Mouse (Mus musculus): ENCODE results near the gene Lactb. TPM values are rescaled to one million over a fixed set of nuclear protein-coding genes. Genes with fewer than 3 reads are reported as not detected.
A peak's percentile ranks its signal among the peaks of the same experiment; 100 is the strongest.

Lactb gene
- polyA plus RNA-seq, 1 experiment from 2014 or later: 7.9 TPM

DNA sequence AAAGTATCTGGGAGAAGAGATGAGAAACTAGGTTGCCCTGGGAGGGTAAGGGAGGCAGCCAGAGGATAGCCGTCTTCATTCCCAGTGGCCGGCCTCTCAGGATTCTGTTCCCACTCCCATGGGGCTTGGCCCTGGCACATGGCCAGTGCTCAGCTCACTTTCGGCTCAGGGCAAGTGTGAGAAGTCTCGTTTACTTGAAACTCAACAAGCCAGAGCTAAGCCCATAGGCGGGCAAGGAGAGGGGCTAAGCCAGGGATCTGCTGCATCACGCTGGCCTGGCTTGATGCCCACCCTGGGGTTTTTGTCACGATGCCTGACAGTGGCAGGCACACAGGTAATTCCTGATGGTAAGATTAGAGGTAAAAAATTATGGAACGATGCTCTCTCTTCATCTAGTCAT, 37.8 kb downstream of the Lactb start:
- WGBS: 36% methylated on average over 8 of the region's 8 CpGs
- Histone ChIP-seq H3K36me3 (no peaks in the 10 kb centered on the region), H3K27me3 (no peaks in the 10 kb centered on the region), H3K4me3 (no peak overlapping the region), H3K4me2 (no peak overlapping the region), H3K27ac (no peak overlapping the region), H3K9ac (no peak overlapping the region), H3K9me3 (no peaks in the 10 kb centered on the region), H3K4me1 (0 out of 2 replicates have a peak, but pooled peaks cover 5% of the 10 kb centered on the region)
- no peak for ATAC-seq (ENCODE audit: insufficient number of reproducible peaks, low FRiP score, low TSS enrichment, low read depth)

GRCm38 (mm10) chr9:66933869-66934808, 41.1 kb downstream of the Lactb start:
- WGBS: 73% methylated on average over 19 of the region's 19 CpGs
- no peak overlapping the region for H3K4me2 ChIP-seq
- no peak overlapping the region for H3K27ac ChIP-seq
- no peak overlapping the region for H3K9ac ChIP-seq
- H3K4me3 ChIP-seq: no peak overlapping the region
- ATAC-seq (ENCODE audit: insufficient number of reproducible peaks, low FRiP score, low TSS enrichment, low read depth): no peak
- H3K4me1 ChIP-seq: no peaks in the 10 kb centered on the region
- no peaks in the 10 kb centered on the region for H3K36me3 ChIP-seq
- H3K9me3 ChIP-seq: no peaks in the 10 kb centered on the region
- H3K27me3 ChIP-seq: no peaks in the 10 kb centered on the region

- no peaks in the 10 kb centered on the region for H3K36me3 ChIP-seq
- H3K27ac ChIP-seq: no peak overlapping the region
- H3K4me3 ChIP-seq: no peak overlapping the region
- 54% methylated on average over 7 of the region's 7 CpGs for WGBS
- no peak overlapping the region for H3K4me2 ChIP-seq
- no peak for ATAC-seq (ENCODE audit: insufficient number of reproducible peaks, low FRiP score, low TSS enrichment, low read depth)
- H3K27me3 ChIP-seq: no peaks in the 10 kb centered on the region
- H3K9me3 ChIP-seq: no peaks in the 10 kb centered on the region
- no peaks in the 10 kb centered on the region for H3K4me1 ChIP-seq
- no peak overlapping the region for H3K9ac ChIP-seq
Observed at GRCm38 (mm10) chr9:66930351-66930750, 44.9 kb downstream of the Lactb start.

DNA sequence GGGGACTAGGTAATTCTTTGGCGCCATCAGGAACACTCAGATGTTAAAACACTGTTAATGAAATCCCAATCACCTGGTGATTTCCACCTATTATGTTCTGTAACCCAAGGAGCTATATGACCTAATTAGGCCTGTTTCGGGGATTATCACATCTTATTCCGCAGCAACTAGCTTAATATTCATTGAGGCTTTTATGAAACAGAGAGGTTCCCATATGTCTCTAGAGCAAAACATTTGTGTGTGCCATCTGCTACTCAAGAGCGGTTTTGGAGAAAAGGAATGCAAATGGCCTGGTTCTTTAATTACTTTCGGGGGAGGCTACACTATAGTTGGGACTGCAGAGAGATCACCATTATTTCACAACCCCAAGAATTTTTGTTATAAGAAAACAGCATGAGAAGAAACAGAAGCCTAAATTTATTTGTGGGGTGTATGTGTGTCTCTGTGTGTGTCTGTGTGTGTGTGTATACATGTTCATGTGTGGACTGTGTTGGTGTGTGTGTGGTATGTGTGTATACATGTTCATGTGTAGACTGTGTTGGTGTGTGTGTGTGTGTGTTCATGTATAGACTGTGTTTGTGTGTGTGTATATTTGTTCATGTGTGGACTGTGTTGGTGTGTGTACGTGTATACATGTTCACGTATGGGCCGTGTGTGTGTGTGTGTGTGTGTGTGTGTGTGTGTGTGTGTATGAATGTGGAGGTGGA, 47.4 kb downstream of the Lactb start:
- Histone ChIP-seq H3K27ac (no peak overlapping the region), H3K9me3 (no peaks in the 10 kb centered on the region), H3K9ac (no peak overlapping the region), H3K4me1 (no peaks in the 10 kb centered on the region), H3K4me2 (no peak overlapping the region), H3K4me3 (no peak overlapping the region), H3K36me3 (no peaks in the 10 kb centered on the region), H3K27me3 (no peaks in the 10 kb centered on the region)
- WGBS: 73% methylated on average over 8 of the region's 8 CpGs
- no peak; the same call in 1 of the 2 replicates for ATAC-seq (ENCODE audit: insufficient number of reproducible peaks, low FRiP score, low TSS enrichment, low read depth)

DNA sequence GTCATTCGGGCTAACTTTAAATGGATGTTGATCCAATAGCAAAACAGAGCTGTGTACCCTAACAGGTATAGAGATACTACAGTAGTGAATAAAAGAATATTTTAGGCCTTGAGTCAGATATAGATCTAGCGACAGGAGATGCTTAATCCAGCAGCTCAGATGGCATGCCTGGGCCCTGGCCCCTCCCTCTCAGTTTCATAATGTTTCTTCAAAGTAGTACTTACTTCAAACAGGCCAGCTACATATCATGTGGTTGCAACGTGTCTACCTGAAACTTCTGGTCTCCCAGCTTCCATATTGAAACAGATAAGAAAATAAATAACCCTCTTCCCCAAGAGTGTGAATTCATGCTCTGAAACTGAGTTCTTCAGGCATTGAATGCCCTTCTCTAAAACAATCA, 49.4 kb downstream of the Lactb start:
- no peaks in the 10 kb centered on the region for H3K36me3 ChIP-seq
- ATAC-seq (ENCODE audit: insufficient number of reproducible peaks, low FRiP score, low TSS enrichment, low read depth): no peak
- H3K4me2 ChIP-seq: no peak overlapping the region
- H3K4me3 ChIP-seq: no peak overlapping the region
- no peaks in the 10 kb centered on the region for H3K9me3 ChIP-seq
- no peaks in the 10 kb centered on the region for H3K4me1 ChIP-seq
- 69% methylated on average over 3 of the region's 3 CpGs for WGBS
- H3K9ac ChIP-seq: no peak overlapping the region
- H3K27me3 ChIP-seq: no peaks in the 10 kb centered on the region
- no peak overlapping the region for H3K27ac ChIP-seq

DNA sequence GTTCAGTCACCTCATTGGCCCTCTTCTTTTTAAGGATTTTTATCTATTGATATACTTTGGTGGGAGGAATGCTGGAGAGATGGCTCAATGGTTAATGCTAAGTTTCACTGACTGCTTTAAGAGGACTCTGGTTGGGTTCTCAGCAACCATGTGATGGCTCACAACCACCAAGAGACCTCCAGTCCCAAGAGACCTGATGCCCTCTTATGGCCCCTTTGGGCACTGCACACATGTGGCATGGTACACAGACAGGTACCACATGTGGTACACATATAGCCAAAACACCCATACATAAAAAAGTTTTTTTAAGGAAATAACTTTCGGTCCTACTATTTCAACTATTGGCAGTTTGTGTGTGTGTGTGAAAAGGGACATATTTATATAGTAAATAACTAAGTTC, 53.2 kb downstream of the Lactb start:
- ATAC-seq (ENCODE audit: insufficient number of reproducible peaks, low FRiP score, low TSS enrichment, low read depth): no peak
- 97% methylated on average over 1 of the region's 1 CpGs for WGBS
- H3K4me2 ChIP-seq: no peak overlapping the region

DNA sequence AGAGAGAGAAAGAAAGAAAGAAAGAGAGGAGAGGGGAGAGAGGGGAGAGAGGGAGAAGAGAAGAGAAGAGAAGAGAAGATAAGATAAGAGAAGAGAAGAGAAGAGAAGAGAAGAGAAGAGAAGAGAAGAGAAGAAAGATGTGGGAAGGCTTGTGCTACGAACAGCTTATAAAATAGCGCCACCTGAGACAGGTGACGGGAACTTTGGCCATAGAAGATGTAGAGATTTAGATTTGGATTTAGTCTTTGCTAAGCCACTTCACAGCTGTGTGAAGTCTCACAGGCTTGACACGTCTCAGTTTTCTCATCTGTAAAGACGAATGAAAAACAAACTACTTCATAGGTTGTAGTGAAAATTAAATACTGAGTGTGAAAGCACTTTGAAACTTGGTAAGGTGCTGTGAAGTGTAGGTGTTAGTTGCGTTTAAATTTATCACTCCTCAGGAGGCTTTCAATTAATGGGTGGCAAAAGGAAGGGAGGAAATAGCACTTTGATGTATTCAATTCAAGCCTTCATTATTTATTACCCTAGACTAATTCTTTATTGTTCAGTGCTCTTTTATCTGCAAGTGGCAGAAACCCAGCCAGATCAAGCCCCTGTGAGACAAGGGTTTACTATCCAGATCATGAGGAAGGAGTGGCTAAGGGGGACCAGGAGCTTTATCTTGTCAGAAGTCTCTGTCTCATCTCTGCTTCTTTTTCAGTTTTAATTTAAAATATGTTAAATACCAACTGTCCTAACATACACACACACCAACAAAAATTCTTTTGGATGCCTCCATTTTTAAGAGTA, 54.6 kb downstream of the Lactb start:
- Histone ChIP-seq H3K27ac (no peak overlapping the region), H3K4me3 (peak overlapping the region; percentile 77), H3K4me1 (peaks cover 10% of the 10 kb centered on the region; the same call in 1 of the 2 replicates), H3K9me3 (no peaks in the 10 kb centered on the region), H3K9ac (no peak overlapping the region), H3K36me3 (no peaks in the 10 kb centered on the region), H3K4me2 (peak overlapping the region; percentile 66), H3K27me3 (no peaks in the 10 kb centered on the region)
- no peak for ATAC-seq (ENCODE audit: insufficient number of reproducible peaks, low FRiP score, low TSS enrichment, low read depth)
- 3% methylated on average over 6 of the region's 6 CpGs for WGBS

More for the DNA sequence above, 53.2 kb downstream of the Lactb start:
- H3K9me3 ChIP-seq: no peaks in the 10 kb centered on the region
- no peak overlapping the region for H3K27ac ChIP-seq
- no peaks in the 10 kb centered on the region for H3K27me3 ChIP-seq
- H3K4me1 ChIP-seq: peaks cover 8% of the 10 kb centered on the region; the same call in 1 of the 2 replicates
- H3K9ac ChIP-seq: no peak overlapping the region
- no peak overlapping the region for H3K4me3 ChIP-seq
- H3K36me3 ChIP-seq: no peaks in the 10 kb centered on the region

DNA sequence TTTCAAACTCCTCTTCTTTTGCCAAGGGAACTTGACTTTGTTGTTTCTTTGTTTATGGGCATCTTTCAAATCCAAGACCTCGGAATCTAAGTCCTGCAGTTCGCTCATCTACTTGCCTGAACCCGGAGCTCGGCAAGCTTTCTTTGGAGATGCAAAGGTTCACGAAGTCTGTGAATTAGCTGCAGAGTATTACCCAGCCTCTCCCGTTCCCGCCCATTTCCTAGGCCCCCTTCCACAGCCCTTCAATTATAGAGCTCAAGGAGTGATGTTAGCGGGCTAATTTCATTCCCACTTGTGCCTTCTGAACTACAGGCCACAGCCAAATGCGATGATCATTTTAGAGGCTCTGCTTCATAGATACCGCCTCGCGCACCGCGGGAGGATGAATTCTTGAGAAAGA, 55.3 kb downstream of the Lactb start:
- Histone ChIP-seq H3K4me3 (peak overlapping the region; percentile 77), H3K4me2 (peak overlapping the region; percentile 66), H3K27ac (peak overlapping the region; percentile 87), H3K4me1 (peaks cover 10% of the 10 kb centered on the region; the same call in 1 of the 2 replicates), H3K9ac (0 out of 2 replicates have a peak overlapping the region, but pooled peaks have one; percentile 26), H3K9me3 (no peaks in the 10 kb centered on the region), H3K36me3 (no peaks in the 10 kb centered on the region), H3K27me3 (no peaks in the 10 kb centered on the region)
- 0% methylated on average over 14 of the region's 14 CpGs for WGBS
- ATAC-seq (ENCODE audit: insufficient number of reproducible peaks, low FRiP score, low TSS enrichment, low read depth): peak; percentile 55; the same call in 1 of the 2 replicates

DNA sequence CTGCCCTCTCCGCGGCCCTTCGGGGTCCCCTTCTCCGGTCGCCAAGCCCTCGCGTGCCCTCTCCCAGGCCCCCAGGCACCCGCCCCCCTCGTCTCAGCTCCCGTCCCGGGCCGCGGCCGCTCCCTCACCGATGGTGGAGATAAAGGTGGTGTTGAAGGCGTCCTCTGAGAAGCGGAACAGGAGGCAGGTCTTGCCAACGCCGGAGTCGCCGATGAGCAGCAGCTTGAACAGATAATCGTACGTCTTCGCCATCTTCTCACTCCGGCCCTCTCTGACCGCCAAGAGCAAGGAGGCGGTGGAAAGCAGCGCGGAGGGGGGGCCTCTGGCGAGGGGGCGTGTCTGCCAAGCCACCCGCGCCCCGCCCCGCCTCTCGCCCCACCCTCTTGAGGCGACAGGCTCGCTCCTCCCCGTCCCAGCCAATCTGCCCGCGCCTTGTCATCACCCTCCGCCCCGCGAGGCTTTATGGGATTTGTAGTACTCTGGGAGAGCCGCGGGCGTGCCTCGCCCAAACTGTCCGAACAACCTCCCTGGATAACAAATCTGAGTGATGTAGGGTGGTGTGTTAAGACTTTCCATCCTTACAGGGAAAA, 55.8 kb downstream of the Lactb start, which contains the start of gene Rab8b:
TSS of gene Rab8b (minus strand) at position 306 of the 590 bp plus-strand sequence.
- peak; percentile 99 for ATAC-seq (ENCODE audit: insufficient number of reproducible peaks, low FRiP score, low TSS enrichment, low read depth)
- Histone ChIP-seq H3K4me2 (peak within 1 kb of the TSS; percentile 82), H3K4me1 (peaks cover 10% of the 10 kb centered on the region; the same call in 1 of the 2 replicates), H3K27ac (peak within 1 kb of the TSS; percentile 88), H3K9ac (peak within 1 kb of the TSS; percentile 75), H3K4me3 (peak within 1 kb of the TSS; percentile 77), H3K9me3 (no peaks in the 10 kb centered on the region), H3K36me3 (no peaks in the 10 kb centered on the region), H3K27me3 (no peaks in the 10 kb centered on the region)
- WGBS: under 1% methylated on average over 43 of the region's 49 CpGs

- Histone ChIP-seq H3K27me3 (no peaks in the 10 kb centered on the region), H3K4me3 (peak overlapping the region; percentile 77), H3K9me3 (no peaks in the 10 kb centered on the region), H3K4me1 (peaks cover 10% of the 10 kb centered on the region; the same call in 1 of the 2 replicates), H3K4me2 (peak overlapping the region; percentile 82), H3K9ac (peak overlapping the region; percentile 75), H3K36me3 (no peaks in the 10 kb centered on the region), H3K27ac (peak overlapping the region; percentile 88)
- ATAC-seq (ENCODE audit: insufficient number of reproducible peaks, low FRiP score, low TSS enrichment, low read depth): no peak
- WGBS: 2% methylated on average over 27 of the region's 27 CpGs
Observed at GRCm38 (mm10) chr9:66918672-66919330, 56.5 kb downstream of the Lactb start.

DNA sequence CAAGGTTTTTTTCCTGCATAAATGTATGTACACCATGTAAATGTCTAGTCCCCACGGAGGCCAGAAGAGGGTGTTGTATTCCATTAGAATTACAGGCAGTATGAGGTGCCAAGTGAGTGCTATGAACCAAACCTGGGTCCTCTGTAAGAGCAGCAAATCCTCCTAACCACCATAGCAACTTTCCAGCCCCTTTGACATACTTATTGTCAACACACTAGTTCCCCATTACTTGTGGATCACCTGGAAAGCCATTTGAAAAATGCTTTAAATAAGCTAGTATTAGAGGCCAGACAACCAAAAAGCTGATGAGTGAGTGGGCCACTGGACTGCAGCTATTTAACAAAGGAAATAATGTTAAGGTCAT, 57.4 kb downstream of the Lactb start:
- Histone ChIP-seq H3K27me3 (no peaks in the 10 kb centered on the region), H3K4me3 (peak overlapping the region; percentile 77), H3K36me3 (no peaks in the 10 kb centered on the region), H3K4me2 (no peak overlapping the region), H3K4me1 (peaks cover 10% of the 10 kb centered on the region; the same call in 1 of the 2 replicates), H3K9me3 (no peaks in the 10 kb centered on the region), H3K9ac (no peak overlapping the region), H3K27ac (no peak overlapping the region)
- ATAC-seq (ENCODE audit: insufficient number of reproducible peaks, low FRiP score, low TSS enrichment, low read depth): no peak
- WGBS: 72% methylated on average over 1 of the region's 1 CpGs
